Mouse (Mus musculus): Measurements from ENCODE around the gene Bbx.

GRCm38 (mm10) chr16:50449086-50449485, 16.9 kb upstream of the Bbx start:
- TF ChIP-seq CTCF (IDR thresholded peaks at IDR 0.05; ENCODE audit: low read depth, low read length) (no peak), TAL1 (conservative IDR thresholded peaks at IDR 0.05; ENCODE audit: low read depth, low read length) (no peak), POLR2AphosphoS5 (IDR thresholded peaks at IDR 0.05; ENCODE audit: insufficient replicate concordance, low read depth, low read length) (no peak), GATA1 (IDR thresholded peaks at IDR 0.05; ENCODE audit: borderline replicate concordance, low read length) (no peak)
